Mouse (Mus musculus) cerebellum, adult 2 months (tissue): Measurements from ENCODE around the gene Ecm2.

ENCODE experiments used
- CTCF ChIP-seq: fragments of 200-500 bp; IDR thresholded peaks from 2 replicates; pipeline ENCODE4 v1.5.1; 2011; ENCODE audit warnings: low read depth, mild to moderate bottlenecking, control low read depth, low read length, moderate library complexity, borderline replicate concordance; ENCODE audit not compliant: insufficient read depth
- POLR2A ChIP-seq: fragments of 200-500 bp; IDR thresholded peaks from 2 replicates; pipeline ENCODE4 v1.6.1; 2011; ENCODE audit warnings: low read length, control low read depth, borderline replicate concordance; ENCODE audit not compliant: insufficient read depth

- TF ChIP-seq CTCF (no peak), POLR2A (no peak)
Observed at GRCm38 (mm10) chr13:49477887-49478286, 26.7 kb upstream of the Ecm2 start.
